Mouse (Mus musculus) naive thymus-derived CD4-positive, alpha-beta T cell, adult 2 months (primary cell): ENCODE results near the gene E430018J23Rik.
"Not testable (repeated sequence)": the region's sequence is repeated elsewhere in the genome, so short reads cannot be mapped to it uniquely, and the experiment has no call there.

Source experiments
- DNase-seq: peaks from one replicate; pipeline ENCODE4 v3.0.0-alpha.2; 2011; ENCODE audit warnings: low read depth

Gene E430018J23Rik

DNA sequence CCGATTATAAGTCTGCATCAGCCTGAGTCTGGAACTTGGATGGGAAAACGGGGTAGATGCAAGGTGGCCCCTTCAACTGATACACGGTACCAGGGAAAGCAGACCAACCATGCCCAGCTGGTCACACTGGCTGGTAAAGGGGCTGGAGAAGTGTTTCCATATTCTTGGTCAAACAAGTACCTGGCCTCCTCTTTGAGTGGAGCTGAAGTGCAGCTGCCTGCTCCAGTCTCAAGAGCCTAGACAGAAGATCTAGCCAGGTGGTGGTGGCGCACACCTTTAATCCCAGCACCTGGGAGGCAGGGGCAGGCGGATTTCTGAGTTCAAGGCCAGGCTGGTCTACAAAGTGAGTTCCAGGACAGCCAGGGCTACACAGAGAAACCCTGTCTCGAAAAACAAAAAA, 51.6 kb downstream of the E430018J23Rik start:
- DNase-seq = not testable (repeated sequence)

DNA sequence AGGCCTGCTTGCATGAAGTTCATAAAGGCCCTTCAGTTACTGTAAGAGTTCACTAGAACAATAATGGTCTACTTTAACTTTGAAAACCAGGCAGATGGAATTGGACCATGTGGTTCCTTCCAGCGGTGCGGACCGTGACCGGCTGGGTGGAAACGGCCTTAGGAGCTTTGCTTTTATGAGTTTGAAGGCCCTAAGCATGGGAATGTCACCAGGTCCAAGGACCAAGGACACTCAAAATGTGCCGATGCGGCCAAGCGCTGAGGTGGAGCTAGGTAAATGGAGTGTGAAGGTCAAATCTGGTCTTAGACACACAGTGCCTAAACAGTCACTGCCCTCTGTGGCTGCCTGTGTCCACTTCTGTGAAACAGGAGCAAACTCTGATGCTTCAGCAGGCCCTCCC, 52.1 kb downstream of the E430018J23Rik start:
- DNase-seq = no peak
